Mouse (Mus musculus) CH12.LX (cell line): ENCODE results near the gene Npcd. TPM values are rescaled to one million over a fixed set of nuclear protein-coding genes. Genes with fewer than 3 reads are reported as not detected.

Source experiments
- DNase-seq: peaks from one replicate; pipeline ENCODE4 v3.0.0-alpha.2; 2013; ENCODE audit errors: extremely low read depth
- H3K27ac ChIP-seq: 2 replicates; pipeline ENCODE4 v1.5.1; 2012; ENCODE audit warnings: low read depth, mild to moderate bottlenecking, control low read depth, moderate library complexity; ENCODE audit not compliant: insufficient read depth
- H3K27me3 ChIP-seq: replicated peaks from 2 replicates; pipeline ENCODE3; 2012; ENCODE audit warnings: inconsistent platforms
- H3K36me3 ChIP-seq, 2 experiments: replicated peaks in 1 of 2; 2 replicates each; pipeline versions ENCODE3 to v1.6.1; 2012; ENCODE audit warnings: inconsistent platforms in 1 of 2, low read length in 1 of 2, mild to moderate bottlenecking in 1 of 2, mixed read lengths in 1 of 2, moderate library complexity in 1 of 2; ENCODE audit not compliant: control insufficient read depth in 1 of 2, insufficient read depth in 1 of 2
- H3K4me1 ChIP-seq, 2 experiments: 2 replicates each; pipeline ENCODE4 v1.6.1; 2012; ENCODE audit warnings: inconsistent platforms in 1 of 2, moderate library complexity in 1 of 2; ENCODE audit not compliant: insufficient read depth in 2 of 2, control insufficient read depth in 1 of 2
- H3K4me2 ChIP-seq: 2 replicates; pipeline ENCODE4 v1.6.1; 2012; ENCODE audit warnings: low read depth, mild to moderate bottlenecking, control low read depth; ENCODE audit not compliant: poor library complexity, insufficient read depth, severe bottlenecking
- H3K4me3 ChIP-seq, 3 experiments: fragments of 150-350 bp in 1 of 3; sonication (generic) in 1 of 3; replicated peaks in 1 of 3; 2 replicates each; pipeline versions ENCODE3 to v1.5.1; 2011 to 2012; ENCODE audit warnings: low read depth in 2 of 3, low read length in 2 of 3, mild to moderate bottlenecking in 2 of 3, moderate library complexity in 2 of 3, control low read depth in 1 of 3, improper control_type of control experiment in 1 of 3, inconsistent platforms in 1 of 3, mixed read lengths in 1 of 3; ENCODE audit not compliant: poor library complexity in 1 of 3
- H3K79me2 ChIP-seq: replicated peaks from 2 replicates; pipeline ENCODE4 v1.6.1; 2012; ENCODE audit warnings: mild to moderate bottlenecking, moderate library complexity; ENCODE audit not compliant: control insufficient read depth, poor library complexity, insufficient read depth, severe bottlenecking; ENCODE audit errors: extremely low read depth
- H3K9ac ChIP-seq: 2 replicates; pipeline ENCODE4 v1.6.1; 2012; ENCODE audit warnings: low read depth, mild to moderate bottlenecking, control low read depth, moderate library complexity; ENCODE audit not compliant: insufficient read depth
- H3K9me3 ChIP-seq: replicated peaks from 2 replicates; pipeline ENCODE3; 2012; ENCODE audit warnings: low read length, inconsistent platforms, mixed read lengths
- BHLHE40 ChIP-seq: IDR thresholded peaks from 2 replicates; pipeline ENCODE4 v1.6.1; 2011; ENCODE audit warnings: mild to moderate bottlenecking, low read depth, low read length, improper control_type of control experiment
- CHD1 ChIP-seq: IDR thresholded peaks from 2 replicates; pipeline ENCODE4 v1.6.1; 2012; ENCODE audit warnings: low read depth, low read length, improper control_type of control experiment, inconsistent platforms
- CHD2 ChIP-seq: IDR thresholded peaks from 2 replicates; pipeline ENCODE4 v1.6.1; 2011; ENCODE audit warnings: low read length, improper control_type of control experiment
- ELF1 ChIP-seq: IDR thresholded peaks from 2 replicates; pipeline ENCODE4 v1.6.1; 2014; ENCODE audit warnings: low read depth, mild to moderate bottlenecking, inconsistent platforms, low read length, improper control_type of control experiment
- ETS1 ChIP-seq: conservative IDR thresholded peaks from 2 replicates; pipeline ENCODE4 v1.6.1; 2012; ENCODE audit warnings: low read depth, mild to moderate bottlenecking, inconsistent platforms, low read length, improper control_type of control experiment, moderate library complexity
- GABPA ChIP-seq: IDR thresholded peaks from 2 replicates; pipeline ENCODE4 v1.6.1; 2012; ENCODE audit warnings: low read depth, low read length, improper control_type of control experiment, inconsistent platforms; ENCODE audit not compliant: insufficient replicate concordance
- HCFC1 ChIP-seq: IDR thresholded peaks from 2 replicates; pipeline ENCODE4 v1.6.1; 2012; ENCODE audit warnings: low read depth, mild to moderate bottlenecking, inconsistent platforms, low read length, improper control_type of control experiment
- JUN ChIP-seq: IDR thresholded peaks from 2 replicates; pipeline ENCODE4 v1.6.1; 2011; ENCODE audit warnings: low read depth, mild to moderate bottlenecking, low read length, improper control_type of control experiment, moderate library complexity; ENCODE audit not compliant: insufficient read depth
- MAFK ChIP-seq: IDR thresholded peaks from 2 replicates; pipeline ENCODE4 v1.6.1; 2011; ENCODE audit warnings: low read length, improper control_type of control experiment; ENCODE audit not compliant: insufficient replicate concordance
- MAZ ChIP-seq: IDR thresholded peaks from 2 replicates; pipeline ENCODE4 v1.6.1; 2012; ENCODE audit warnings: low read depth, mild to moderate bottlenecking, inconsistent platforms, low read length, improper control_type of control experiment, moderate library complexity
- MEF2A ChIP-seq: IDR thresholded peaks from 2 replicates; pipeline ENCODE4 v1.6.1; 2014; ENCODE audit warnings: low read depth, mild to moderate bottlenecking, inconsistent platforms, low read length, improper control_type of control experiment, borderline replicate concordance
- MXI1 ChIP-seq: IDR thresholded peaks from 2 replicates; pipeline ENCODE4 v1.6.1; 2011; ENCODE audit warnings: mild to moderate bottlenecking, low read depth, low read length, improper control_type of control experiment
- MYC ChIP-seq: IDR thresholded peaks from 2 replicates; pipeline ENCODE4 v1.6.1; 2011; ENCODE audit warnings: low read depth, mild to moderate bottlenecking, improper control_type of control experiment, low read length
- NELFE ChIP-seq: IDR thresholded peaks from 2 replicates; pipeline ENCODE4 v1.6.1; 2011; ENCODE audit warnings: low read depth, low read length, improper control_type of control experiment
- NRF1 ChIP-seq: IDR thresholded peaks from 2 replicates; pipeline ENCODE4 v1.6.1; 2014; ENCODE audit warnings: low read depth, mild to moderate bottlenecking, inconsistent platforms, low read length, improper control_type of control experiment, moderate library complexity
- PAX5 ChIP-seq: IDR thresholded peaks from 2 replicates; pipeline ENCODE4 v1.6.1; 2012; ENCODE audit warnings: low read length, inconsistent platforms, mixed read lengths
- RAD21 ChIP-seq: IDR thresholded peaks from 2 replicates; pipeline ENCODE4 v1.6.1; 2011; ENCODE audit warnings: low read depth, mild to moderate bottlenecking, low read length, improper control_type of control experiment, moderate library complexity
- RCOR1 ChIP-seq: conservative IDR thresholded peaks from 2 replicates; pipeline ENCODE4 v1.6.1; 2012; ENCODE audit warnings: low read depth, mild to moderate bottlenecking, inconsistent platforms, low read length, improper control_type of control experiment
- SIN3A ChIP-seq: IDR thresholded peaks from 2 replicates; pipeline ENCODE4 v1.6.1; 2012; ENCODE audit warnings: low read length, improper control_type of control experiment, inconsistent platforms
- SMC3 ChIP-seq: IDR thresholded peaks from 2 replicates; pipeline ENCODE4 v1.6.1; 2011; ENCODE audit warnings: low read depth, low read length, improper control_type of control experiment
- TBP ChIP-seq: conservative IDR thresholded peaks from 2 replicates; pipeline ENCODE4 v1.6.1; 2011; ENCODE audit warnings: low read depth, low read length, improper control_type of control experiment
- TCF12 ChIP-seq: IDR thresholded peaks from 2 replicates; pipeline ENCODE4 v1.6.1; 2014; ENCODE audit warnings: low read depth, mild to moderate bottlenecking, inconsistent platforms, low read length, improper control_type of control experiment
- USF1 ChIP-seq: IDR thresholded peaks from 2 replicates; pipeline ENCODE4 v1.6.1; 2014; ENCODE audit warnings: low read depth, mild to moderate bottlenecking, inconsistent platforms, low read length, improper control_type of control experiment
- dilution Hi-C: fragments of 300-500 bp; cut with MboI; formaldehyde crosslinking; loops from 2 replicates; pipeline ENCODE4 v1.14.3; 2020; ENCODE audit warnings: low sequenced_read_pairs; ENCODE audit not compliant: extremely low pct_unique_long_range_greater_than_20kb, extremely low pct_ligation_motif_present
- in situ Hi-C: fragments of 300-500 bp; cut with MboI; formaldehyde crosslinking; loops from 3 replicates; pipeline ENCODE4 v1.14.3; 2019; ENCODE audit warnings: low sequenced_read_pairs, low pct_ligation_motif_present, low pct_unique_long_range_greater_than_20kb, mixed read lengths
- polyA plus RNA-seq: library from polyadenylated mRNA; unstranded; fragments of >175 nt; gene quantifications from 2 replicates; pipeline ENCODE4 v1.2.1, GENCODE M21; 2012; ENCODE audit warnings: low read depth; ENCODE audit not compliant: insufficient read length
- total RNA-seq, 2 experiments: library from RNA; depleted of rRNA; stranded (reverse); fragments of 300-350 nt in 1 of 2; fragments of >200 nt in 1 of 2; gene quantifications; 2 replicates each; pipeline ENCODE4 v1.2.3; 2012 to 2014

Npcd gene
- total and polyA plus RNA-seq, 3 experiments = 0.59 TPM; not detected in 2

GRCm38 (mm10) chr15:79770629-79771240 is 63.3 kb downstream of the Npcd start:
- H3K27me3 ChIP-seq = peaks cover 5% of the 10 kb centered on the region
- dilution Hi-C loops = no loop called here
- no peak overlapping the region for H3K9ac ChIP-seq
- H3K27ac ChIP-seq = no peak overlapping the region
- no peaks in the 10 kb centered on the region for H3K9me3 ChIP-seq
- TF ChIP-seq CHD1 (no peak), MAFK (no peak), GABPA (no peak), CHD2 (no peak), RAD21 (no peak), MEF2A (no peak), ETS1 (no peak), SMC3 (no peak), ELF1 (no peak)
- in situ Hi-C loops = loop anchor here (5.0 kb wide), 1 partner anchor 57 kb away; no protein-coding TSS in a partner anchor
- H3K79me2 ChIP-seq = no peaks in the 10 kb centered on the region
- DNase-seq = no peak
- peaks cover 13 to 35% of the 10 kb centered on the region in 2 experiments; a peak in 3 of 4 replicates for H3K4me1 ChIP-seq
- H3K4me2 ChIP-seq = no peak overlapping the region
- H3K4me3 ChIP-seq = no peak overlapping the region
- peaks cover 0 to 9% of the 10 kb centered on the region in 2 experiments for H3K36me3 ChIP-seq

- no peaks in the 10 kb centered on the region for H3K27me3 ChIP-seq
- in situ Hi-C loops = no loop called here
- H3K9me3 ChIP-seq = no peaks in the 10 kb centered on the region
- H3K4me2 ChIP-seq = no peak overlapping the region
- TF ChIP-seq TCF12 (no peak), NRF1 (no peak), SIN3A (no peak)
- H3K4me3 ChIP-seq = no peak overlapping the region
- DNase-seq = peak; percentile 43
- H3K36me3 ChIP-seq = peaks cover 0 to 32% of the 10 kb centered on the region in 2 experiments
- no peaks in the 10 kb centered on the region for H3K79me2 ChIP-seq
- peaks cover 8 to 21% of the 10 kb centered on the region in 2 experiments; a peak in 3 of 4 replicates for H3K4me1 ChIP-seq
- no peak overlapping the region for H3K9ac ChIP-seq
- dilution Hi-C loops = no loop called here
- H3K27ac ChIP-seq = no peak overlapping the region
Measured at GRCm38 (mm10) chr15:79768302-79768701, 65.7 kb downstream of the Npcd start.

DNA sequence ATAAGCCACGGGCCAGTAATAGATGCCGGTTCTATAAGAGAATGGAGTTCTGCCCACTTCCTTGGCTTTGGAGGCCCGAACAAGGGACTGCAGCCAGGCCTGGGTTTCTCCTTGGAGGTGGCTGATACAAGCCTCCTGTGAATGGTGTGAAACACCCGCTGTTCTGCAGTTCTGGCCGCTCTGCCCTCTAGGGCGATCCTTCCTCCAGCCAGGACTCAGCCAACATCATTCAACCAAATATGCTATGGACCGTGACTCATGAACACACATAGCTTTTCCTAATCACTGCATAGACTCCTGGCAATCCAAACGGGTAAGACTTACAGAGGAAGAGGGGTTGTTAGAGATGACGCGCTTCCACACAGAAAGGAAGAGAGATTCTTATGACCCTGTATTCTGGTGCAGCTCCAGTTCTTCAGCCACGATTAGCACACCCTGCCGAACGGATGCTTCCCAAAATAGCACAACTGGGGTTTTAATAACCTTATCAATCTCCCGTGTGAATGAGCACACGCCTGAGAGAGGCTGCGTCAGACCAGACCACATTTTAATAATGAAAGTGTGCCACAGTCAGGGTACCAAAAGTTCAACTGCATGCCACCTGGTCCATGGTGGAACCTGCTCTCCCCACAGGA is 66.6 kb downstream of the Npcd start:
- Histone ChIP-seq H3K36me3 (peaks cover 1 to 41% of the 10 kb centered on the region in 2 experiments), H3K4me3 (no peak overlapping the region), H3K9me3 (no peaks in the 10 kb centered on the region), H3K4me2 (no peak overlapping the region), H3K27ac (no peak overlapping the region), H3K9ac (no peak overlapping the region), H3K79me2 (no peaks in the 10 kb centered on the region), H3K4me1 (peaks cover 7 to 18% of the 10 kb centered on the region in 2 experiments; a peak in 3 of 4 replicates), H3K27me3 (no peaks in the 10 kb centered on the region)
- no peak for DNase-seq
- dilution Hi-C loops (no loop called here), in situ Hi-C loops (no loop called here)
- TF ChIP-seq MAFK (no peak), TCF12 (no peak), MAZ (no peak), MYC (no peak), CHD1 (no peak), USF1 (no peak), RCOR1 (no peak), MEF2A (no peak), TBP (no peak), PAX5 (no peak), MXI1 (no peak), BHLHE40 (no peak), HCFC1 (no peak), JUN (no peak), NELFE (no peak), NRF1 (no peak), CHD2 (no peak)
